In the genomic region with DNA sequence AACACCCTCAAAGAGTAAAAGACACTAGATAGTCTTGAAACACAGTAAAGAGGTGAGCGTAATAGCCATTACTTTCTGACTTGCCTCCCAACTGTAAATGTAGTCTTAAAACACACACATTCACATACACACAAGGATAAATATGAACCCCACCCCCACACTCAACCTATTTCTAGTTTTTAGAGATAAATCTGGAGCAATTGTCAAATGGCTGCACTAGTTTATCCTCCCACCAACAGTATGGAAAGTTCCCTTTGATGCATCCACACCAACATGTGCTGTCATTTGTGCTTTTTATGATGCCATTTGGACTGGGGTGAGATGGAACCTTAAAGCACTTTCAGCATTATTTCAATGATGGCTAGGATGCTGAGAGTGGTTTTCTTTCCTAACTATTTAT, we compare ENCODE assay signal across 18 mouse cellular contexts.
"Had no signal": no experiment of that assay in that cellular context is flagged by ENCODE, and none has a peak within 500 bp of the region (broad histone marks: within the 10 kb centered on the region; RNA-seq: fewer than 3 reads in every experiment).

No protein-coding gene starts in this region.

- H3K27ac ChIP-seq: liver, embryonic 15.5 days; lung, embryonic 15.5 days; macrophage; midbrain, embryonic 12.5 days; neural tube, embryonic 12.5 days; stomach, embryonic 15.5 days; stomach, postnatal 0 days had no signal

- ATAC-seq: liver, postnatal 0 days; lung, postnatal 0 days had no signal

- H3K4me3 ChIP-seq: liver, embryonic 15.5 days; lung, embryonic 15.5 days; megakaryocyte, embryonic 14.5 days; midbrain, embryonic 12.5 days; neural tube, embryonic 12.5 days; stomach, embryonic 15.5 days had no signal

- DNase-seq: liver, postnatal 0 days; lung, adult 2 months; lung, postnatal 14 days; lung, postnatal 36 days; midbrain, embryonic 14.5 days; right cerebral cortex, postnatal 25 days; thymus, adult 2 months; thymus, postnatal 25 days; thymus, postnatal 4 days had no signal
